Mouse (Mus musculus) heart, adult 2 months (tissue): ENCODE measurements at regions not wholly inside any gene's neighbourhood (a gene's known extent, or its start where the extent isn't known, plus 50 kb on each side); places are given as distances from the start of the nearest gene placed in this dataset.
A peak's percentile ranks its signal among the peaks of the same experiment; 100 is the strongest.

Experiments used
- DNase-seq, 2 experiments: peaks; one replicate each; pipeline ENCODE4 v3.0.0; 2021
- H3K27ac ChIP-seq: fragments of 200-600 bp; 2 replicates; pipeline ENCODE4 v1.8.1; 2022
- H3K27me3 ChIP-seq: fragments of 200-500 bp; 2 replicates; pipeline ENCODE4 v1.6.1; 2012; ENCODE audit warnings: mild to moderate bottlenecking, low read length, inconsistent platforms, mixed read lengths; ENCODE audit not compliant: control insufficient read depth, insufficient read depth
- H3K36me3 ChIP-seq: fragments of 200-500 bp; 2 replicates; pipeline ENCODE4 v1.6.1; 2012; ENCODE audit warnings: low read length, inconsistent platforms; ENCODE audit not compliant: control insufficient read depth, insufficient read depth
- H3K4me1 ChIP-seq: fragments of 200-500 bp; 2 replicates; pipeline ENCODE4 v1.6.1; 2011; ENCODE audit warnings: low read length; ENCODE audit not compliant: control insufficient read depth, insufficient read depth
- H3K4me3 ChIP-seq: fragments of 200-600 bp; 2 replicates; pipeline ENCODE4 v1.8.1; 2022
- H3K79me2 ChIP-seq: fragments of 200-500 bp; replicated peaks from 2 replicates; pipeline ENCODE4 v1.6.1; 2012; ENCODE audit warnings: mild to moderate bottlenecking, inconsistent platforms, low read length, moderate library complexity, mixed read lengths; ENCODE audit not compliant: control insufficient read depth, insufficient read depth
- H3K9ac ChIP-seq: fragments of 200-500 bp; 2 replicates; pipeline ENCODE4 v1.6.1; 2012; ENCODE audit warnings: low read depth, mild to moderate bottlenecking, control low read depth, inconsistent platforms, low read length, mixed read lengths
- CTCF ChIP-seq: fragments of 200-600 bp; IDR thresholded peaks from 2 replicates; pipeline ENCODE4 v1.8.1; 2022; ENCODE audit warnings: antibody characterized with exemption, mild to moderate bottlenecking, moderate library complexity
- EP300 ChIP-seq: fragments of 200-500 bp; IDR thresholded peaks from 2 replicates; pipeline ENCODE4 v1.6.1; 2011; ENCODE audit warnings: low read depth, low read length, control low read depth; ENCODE audit not compliant: insufficient read depth
- POLR2A ChIP-seq: fragments of 200-500 bp; IDR thresholded peaks from 2 replicates; pipeline ENCODE4 v1.6.1; 2011; ENCODE audit warnings: mild to moderate bottlenecking, low read depth, low read length, control low read depth; ENCODE audit not compliant: insufficient read depth
- WGBS: fragments of 180-500 bp; shearing (Covaris S2); methylation state at CpG from one replicate; pipeline ENCODE4 v1.1.7; 2018; 5-methylcytosine and 5-hydroxymethylcytosine counted together
- intact Hi-C: fragments of 180-260 bp; cut with DNase I; formaldehyde crosslinking; loops from one replicate; pipeline ENCODE4 v1.15.1; 2025

DNA sequence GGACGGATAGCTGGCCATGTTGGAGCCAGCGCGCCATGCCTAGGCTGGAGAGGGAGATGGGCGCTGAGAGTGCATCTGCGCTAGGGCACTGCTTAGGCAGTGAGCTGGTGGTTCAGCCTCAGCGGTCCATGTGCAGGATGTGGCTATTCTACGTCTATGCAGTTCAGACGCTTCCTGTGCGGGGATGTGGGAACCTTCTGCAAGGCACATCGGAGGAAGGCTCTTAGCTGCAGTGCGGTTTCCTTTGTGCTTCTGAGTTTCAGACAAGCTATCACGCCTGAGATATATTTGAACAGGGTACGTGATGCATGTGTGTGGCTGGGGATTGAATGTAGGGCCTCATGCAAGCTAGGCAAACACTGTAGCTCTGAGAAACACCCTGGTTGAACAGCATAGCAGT is 54.4 kb upstream of the Lrpprc start:
- intact Hi-C loops = no loop called here
- H3K79me2 ChIP-seq = no peaks in the 10 kb centered on the region
- DNase-seq = peak in 1 of 2 experiments; percentile 20
- no peak overlapping the region for H3K9ac ChIP-seq
- TF ChIP-seq EP300 = no peak
- TF ChIP-seq CTCF = no peak
- TF ChIP-seq POLR2A = no peak
- H3K4me3 ChIP-seq = no peak overlapping the region
- H3K27ac ChIP-seq = no peak overlapping the region
- no peaks in the 10 kb centered on the region for H3K36me3 ChIP-seq
- 65% methylated on average over 13 of the region's 13 CpGs for WGBS
- H3K4me1 ChIP-seq = no peaks in the 10 kb centered on the region
- no peaks in the 10 kb centered on the region for H3K27me3 ChIP-seq

DNA sequence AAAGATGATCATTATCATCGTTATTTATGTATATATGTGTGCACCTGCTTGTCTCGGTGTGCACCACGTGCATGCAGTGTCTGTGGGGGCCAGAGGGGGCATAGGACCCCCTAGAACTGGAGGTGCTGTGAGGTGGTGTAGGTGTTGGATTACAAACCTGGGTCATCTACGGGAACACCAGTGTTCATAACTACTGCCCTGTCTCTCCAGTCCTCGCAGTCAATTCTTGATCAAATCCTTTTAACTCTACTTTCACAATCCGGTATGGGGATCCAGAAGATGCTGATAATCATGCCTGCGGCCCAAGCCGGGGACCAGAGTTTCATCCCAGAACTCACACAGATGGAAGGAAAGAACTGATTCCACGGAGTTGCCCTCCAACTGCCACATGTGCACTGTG is 55.6 kb upstream of the Lrpprc start:
- H3K4me3 ChIP-seq = no peak overlapping the region
- intact Hi-C loops = no loop called here
- no peaks in the 10 kb centered on the region for H3K4me1 ChIP-seq
- WGBS = 87% methylated on average over 9 of the region's 9 CpGs
- H3K79me2 ChIP-seq = no peaks in the 10 kb centered on the region
- H3K27me3 ChIP-seq = no peaks in the 10 kb centered on the region
- H3K27ac ChIP-seq = no peak overlapping the region
- H3K36me3 ChIP-seq = no peaks in the 10 kb centered on the region
- no peak for DNase-seq
- no peak overlapping the region for H3K9ac ChIP-seq
- TF ChIP-seq POLR2A = no peak

DNA sequence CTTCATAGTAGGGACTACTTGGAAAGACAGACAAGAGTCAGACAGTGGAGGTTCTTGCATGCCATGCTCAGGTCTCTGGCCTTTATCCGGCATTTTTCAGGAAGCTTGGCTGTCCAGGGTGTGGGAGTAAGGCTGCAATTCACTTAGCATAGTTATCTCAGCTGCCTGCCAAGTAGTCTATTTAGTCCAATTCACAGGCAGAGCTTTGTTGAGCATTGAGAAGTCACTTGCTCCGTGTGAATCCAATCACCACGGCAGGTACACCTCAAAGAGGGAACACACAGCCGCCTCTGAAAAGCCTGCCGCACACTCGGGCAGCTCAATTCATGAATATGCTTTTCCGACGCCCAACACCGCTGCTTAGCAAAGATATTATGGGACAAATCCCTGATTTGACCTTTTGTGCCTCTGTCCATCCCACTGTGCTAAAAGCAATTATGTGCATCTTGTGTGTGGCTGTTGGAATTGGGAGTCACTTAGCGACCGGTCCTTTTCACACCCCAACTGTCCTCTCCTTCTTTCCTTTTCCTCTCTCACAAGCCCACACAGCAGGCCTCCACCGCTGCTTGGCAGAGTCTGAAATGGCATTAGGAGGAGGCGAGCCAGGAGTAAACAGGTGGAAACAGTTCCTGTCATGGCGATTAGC is 57.9 kb upstream of the Lrpprc start:
- H3K9ac ChIP-seq = no peak overlapping the region
- no peak for DNase-seq
- intact Hi-C loops = no loop called here
- H3K4me3 ChIP-seq = no peak overlapping the region
- H3K79me2 ChIP-seq = no peaks in the 10 kb centered on the region
- no peaks in the 10 kb centered on the region for H3K36me3 ChIP-seq
- no peak for TF ChIP-seq EP300
- no peak for TF ChIP-seq CTCF
- no peak for TF ChIP-seq POLR2A
- 54% methylated on average over 14 of the region's 14 CpGs for WGBS
- no peak overlapping the region for H3K27ac ChIP-seq
- H3K4me1 ChIP-seq = no peaks in the 10 kb centered on the region
- no peaks in the 10 kb centered on the region for H3K27me3 ChIP-seq

DNA sequence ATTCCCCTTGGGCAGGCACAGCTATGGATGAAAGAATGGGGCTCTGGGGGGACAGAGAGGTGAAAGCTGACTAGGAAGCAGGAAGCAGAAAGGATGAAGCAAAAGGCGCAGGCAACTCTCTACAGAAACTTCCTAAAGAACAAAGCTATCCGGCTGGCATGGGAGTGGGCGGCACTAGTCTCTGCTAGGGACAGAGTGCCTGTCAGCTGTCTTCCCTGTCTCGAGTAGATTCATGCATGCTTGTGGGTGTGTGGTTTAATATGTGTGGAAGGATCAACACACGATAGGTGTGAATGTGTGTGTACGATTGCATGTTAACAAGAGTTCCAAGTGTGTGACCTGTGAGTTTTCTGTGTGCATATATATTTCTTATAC is 58.4 kb upstream of the Lrpprc start:
- no peak overlapping the region for H3K4me3 ChIP-seq
- H3K27ac ChIP-seq = no peak overlapping the region
- no peak overlapping the region for H3K9ac ChIP-seq
- no peaks in the 10 kb centered on the region for H3K79me2 ChIP-seq
- intact Hi-C loops = no loop called here
- TF ChIP-seq EP300 = no peak
- no peak for TF ChIP-seq CTCF
- TF ChIP-seq POLR2A = no peak
- H3K27me3 ChIP-seq = no peaks in the 10 kb centered on the region
- no peak for DNase-seq
- WGBS = 60% methylated on average over 6 of the region's 6 CpGs
- no peaks in the 10 kb centered on the region for H3K4me1 ChIP-seq
- no peaks in the 10 kb centered on the region for H3K36me3 ChIP-seq

DNA sequence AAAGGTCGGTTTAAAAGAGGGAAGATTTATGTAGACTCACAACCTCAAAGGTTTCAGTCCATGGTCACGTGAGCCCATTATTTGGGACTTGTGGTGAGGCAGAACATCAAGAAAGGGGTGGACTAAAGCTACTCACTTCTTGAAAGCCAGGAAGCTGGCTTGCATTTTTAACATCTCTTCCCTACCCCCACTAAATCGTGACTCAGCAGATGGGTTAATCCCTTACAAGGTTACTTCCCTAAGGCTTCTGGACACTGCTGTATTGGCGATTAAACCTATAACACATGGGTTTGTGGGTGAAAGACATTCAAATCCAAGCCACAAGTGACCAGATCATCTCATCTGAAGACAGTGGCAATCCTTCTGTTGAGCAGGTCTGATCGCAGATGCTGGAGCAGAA is 59.9 kb upstream of the Lrpprc start:
- WGBS = 68% methylated on average over 5 of the region's 5 CpGs
- Histone ChIP-seq H3K27ac (no peak overlapping the region), H3K4me3 (no peak overlapping the region), H3K79me2 (no peaks in the 10 kb centered on the region), H3K9ac (no peak overlapping the region), H3K36me3 (no peaks in the 10 kb centered on the region), H3K27me3 (no peaks in the 10 kb centered on the region), H3K4me1 (no peaks in the 10 kb centered on the region)
- TF ChIP-seq EP300 (no peak), POLR2A (no peak), CTCF (no peak)
- intact Hi-C loops = no loop called here
- no peak for DNase-seq

DNA sequence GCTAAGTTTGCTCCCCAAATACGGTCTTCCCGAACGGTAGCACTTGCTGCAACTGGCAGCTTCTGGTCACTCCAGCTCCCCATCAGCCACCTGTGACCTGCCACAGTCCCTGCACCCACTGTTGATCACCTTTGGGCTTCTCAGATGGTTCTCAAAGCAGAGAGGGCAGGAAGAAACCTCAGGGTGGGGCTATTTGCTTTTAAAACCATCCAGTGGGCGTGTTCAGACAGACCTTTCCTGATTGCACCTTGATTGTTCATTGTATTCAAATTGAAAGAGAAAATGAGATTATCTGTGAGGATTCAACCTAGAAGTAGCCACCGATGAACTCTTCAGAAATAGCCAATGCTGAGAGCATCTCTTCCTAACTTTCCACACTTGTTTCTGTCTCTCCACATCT is 60.3 kb upstream of the Lrpprc start:
- no peaks in the 10 kb centered on the region for H3K4me1 ChIP-seq
- intact Hi-C loops = no loop called here
- 79% methylated on average over 5 of the region's 5 CpGs for WGBS

More for the DNA sequence above, 60.3 kb upstream of the Lrpprc start:
- H3K4me3 ChIP-seq = no peak overlapping the region
- H3K36me3 ChIP-seq = no peaks in the 10 kb centered on the region
- H3K79me2 ChIP-seq = no peaks in the 10 kb centered on the region
- TF ChIP-seq EP300 (no peak), CTCF (no peak), POLR2A (no peak)
- no peak overlapping the region for H3K9ac ChIP-seq
- no peak for DNase-seq
- no peaks in the 10 kb centered on the region for H3K27me3 ChIP-seq
- no peak overlapping the region for H3K27ac ChIP-seq
